Mouse (Mus musculus) heart, adult 18-20 months (tissue): ENCODE results near the gene Olfr169. TPM values are rescaled to one million over a fixed set of nuclear protein-coding genes. Genes with fewer than 3 reads are reported as not detected.
"Not testable (repeated sequence)": the region's sequence is repeated elsewhere in the genome, so short reads cannot be mapped to it uniquely, and the experiment has no call there.

Source experiments
- DNase-seq, 2 experiments: peaks; one replicate each; pipeline ENCODE4 v3.0.0; 2021 to 2022; ENCODE audit warnings: mixed read lengths in 1 of 2
- long read RNA-seq, 2 experiments: library from polyadenylated mRNA; stranded (forward); transcript quantifications; one replicate each; pipeline ENCODE4 v2.0.0; 2021
- total RNA-seq, 2 experiments: library from RNA; stranded (reverse); gene quantifications; 2 replicates each; pipeline ENCODE4 v1.2.3; 2021

The Olfr169 gene
- not detected for total RNA-seq
- long read RNA-seq, experiment 1 = 0 reads
- long read RNA-seq, experiment 2 = 0 reads

DNA sequence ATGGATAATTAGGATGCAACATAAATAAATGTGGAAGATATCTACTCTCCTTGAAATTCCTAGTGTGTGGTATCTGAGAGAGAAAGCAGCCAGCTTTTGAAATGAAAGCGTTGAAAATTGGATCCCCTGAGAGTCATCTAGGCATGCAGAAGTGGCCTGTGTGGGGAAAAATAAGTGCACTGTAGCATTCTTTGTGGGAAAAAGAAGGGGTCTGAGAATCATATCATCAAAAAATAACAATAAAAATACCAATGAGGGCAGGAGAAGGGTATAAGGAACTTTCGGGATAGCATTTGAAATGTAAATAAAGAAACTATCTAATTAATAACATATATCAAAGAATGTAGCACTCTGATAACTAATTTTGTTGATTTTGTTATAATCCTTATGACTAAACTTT is at the start of gene Olfr169:
TSS of gene Olfr169 (minus strand) at position 101 of the 400 bp plus-strand sequence.
- DNase-seq = not testable (repeated sequence)

DNA sequence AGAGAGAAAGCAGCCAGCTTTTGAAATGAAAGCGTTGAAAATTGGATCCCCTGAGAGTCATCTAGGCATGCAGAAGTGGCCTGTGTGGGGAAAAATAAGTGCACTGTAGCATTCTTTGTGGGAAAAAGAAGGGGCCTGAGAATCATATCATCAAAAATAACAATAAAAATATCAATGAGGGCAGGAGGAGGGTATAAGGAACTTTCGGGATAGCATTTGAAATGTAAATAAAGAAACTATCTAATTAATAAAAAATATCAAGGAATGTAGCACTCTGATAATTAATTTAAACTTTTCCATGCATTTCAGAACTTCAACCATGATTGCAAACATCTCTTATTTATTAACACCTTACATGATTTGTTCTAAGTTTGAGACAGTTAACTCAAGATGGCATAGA is 40.2 kb upstream of the Olfr169 start, which contains the start of gene Olfr170:
TSS of gene Olfr170 (minus strand) at position 101 of the 400 bp plus-strand sequence.
- DNase-seq = not testable (repeated sequence)

DNA sequence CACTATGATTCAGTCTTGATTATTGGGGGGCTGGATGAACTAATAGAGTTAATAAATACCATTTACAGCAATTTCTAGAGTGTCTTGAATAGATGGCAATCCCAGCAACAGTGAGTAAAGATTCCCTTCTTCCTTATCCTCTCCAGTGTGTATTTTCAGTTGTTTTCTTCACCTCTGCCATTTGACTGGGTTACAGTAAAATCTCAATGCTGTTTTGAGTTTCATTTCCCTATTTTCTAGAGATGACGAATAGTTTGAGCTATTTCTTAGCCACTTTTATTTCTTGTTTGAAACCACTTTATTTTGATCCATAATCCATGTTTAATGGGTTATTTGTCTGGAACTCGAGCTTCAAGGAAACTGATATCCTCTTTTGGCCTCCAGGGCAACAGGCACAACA is 31.6 kb upstream of the Olfr169 start:
- DNase-seq = no peak

DNA sequence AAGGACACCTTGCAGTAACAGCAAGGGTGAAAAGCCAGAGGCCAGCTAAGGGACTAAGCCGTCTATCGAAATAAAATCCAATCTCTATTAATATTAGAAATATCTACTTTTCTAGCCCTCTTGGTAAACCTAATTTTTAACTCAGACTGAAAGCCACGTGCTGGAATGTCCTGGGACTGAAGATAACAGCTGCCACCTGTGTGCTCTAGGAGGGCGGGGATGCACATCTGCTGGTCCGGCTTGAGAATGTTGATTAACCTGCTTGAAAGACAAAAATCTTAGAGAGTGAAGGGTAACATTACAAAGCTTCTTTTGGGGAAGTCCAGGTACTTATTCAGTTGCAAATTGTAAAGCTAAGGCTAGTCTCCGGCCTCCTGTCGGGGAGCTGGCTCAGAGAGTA is 18.2 kb downstream of the Olfr169 start:
- DNase-seq = not testable (repeated sequence)

DNA sequence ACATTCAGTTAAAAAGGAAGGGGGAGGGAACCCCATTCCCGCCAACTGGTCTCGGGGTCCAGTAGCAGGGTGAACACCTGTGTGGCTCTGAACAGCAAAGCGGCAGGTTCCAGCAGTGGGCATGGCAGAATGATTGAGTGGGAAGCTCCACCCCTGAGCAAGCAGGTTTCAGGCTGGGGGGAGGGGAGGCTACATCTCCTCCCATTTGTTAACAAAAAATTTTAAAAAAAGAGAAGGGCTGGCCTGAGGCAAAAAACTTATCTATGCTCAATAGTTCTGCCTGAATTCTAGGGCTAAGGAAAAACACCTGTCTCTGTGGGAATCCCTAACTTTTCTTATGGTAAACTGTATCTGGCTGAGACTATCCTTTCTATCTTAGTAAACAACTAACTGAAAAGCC is 19.4 kb downstream of the Olfr169 start:
- DNase-seq = not testable (repeated sequence)

DNA sequence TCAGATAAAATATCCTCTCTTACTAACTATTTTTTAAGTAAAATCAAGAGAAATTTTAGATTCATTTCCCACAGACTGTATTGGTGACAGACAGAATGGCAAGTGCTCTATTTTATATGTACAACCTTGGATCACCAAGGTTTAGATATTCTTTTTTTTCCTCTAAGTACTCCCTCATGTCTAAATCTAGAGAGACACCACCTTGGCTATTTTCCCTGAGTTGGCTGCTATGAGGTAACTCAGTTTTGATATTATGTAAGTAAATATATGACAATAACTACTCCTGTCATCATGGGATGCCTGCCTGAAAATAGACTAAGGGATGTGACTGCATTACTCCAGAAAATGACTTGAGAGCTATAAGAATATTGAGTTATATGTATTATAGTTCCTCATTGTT is 36.2 kb downstream of the Olfr169 start, which contains the start of gene Olfr168:
TSS of gene Olfr168 (minus strand) at position 101 of the 400 bp plus-strand sequence.
- DNase-seq = no peak

DNA sequence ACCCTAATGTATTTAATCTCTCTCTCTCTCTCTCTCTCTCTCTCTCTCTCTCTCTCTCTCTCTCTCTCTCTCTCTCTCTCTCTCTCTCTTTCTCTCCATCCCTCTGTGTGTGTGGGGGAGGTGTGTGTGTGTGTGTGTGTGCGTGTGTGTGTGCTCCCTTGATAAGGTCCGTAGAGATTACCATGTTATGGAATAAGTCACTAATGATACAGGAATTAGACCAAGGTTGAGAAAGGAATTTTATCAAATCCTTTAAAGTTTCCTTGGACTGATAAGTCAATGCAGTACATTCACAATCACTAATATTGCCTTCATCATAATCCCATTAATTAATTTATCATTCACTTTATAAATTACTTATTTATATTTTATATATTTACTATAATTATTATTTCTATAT is 49.4 kb downstream of the Olfr169 start, which contains the start of gene Olfr167:
TSS of gene Olfr167 (minus strand) at position 101 of the 400 bp plus-strand sequence.
- no peak for DNase-seq

Other genes with a start within 250 kb of the Olfr169 start
- not detected for gene Olfr165, start 148.7 kb downstream of the Olfr169 start, total RNA-seq
- gene Olfr166, start 88.1 kb downstream of the Olfr169 start, total RNA-seq = not detected
- not detected for gene Olfr167, start 49.5 kb downstream of the Olfr169 start, total RNA-seq
- gene Olfr168, start 36.3 kb downstream of the Olfr169 start, total RNA-seq = not detected
- not detected for gene Olfr170, start 40.1 kb upstream of the Olfr169 start, total RNA-seq
- gene Olfr171, start 58.1 kb upstream of the Olfr169 start, total RNA-seq = not detected
- under 1 TPM in 1 of 2 experiments, not detected in 1; 0.12 TPM for gene Lamp3, start 134.6 kb upstream of the Olfr169 start, total RNA-seq
- 1 to 10 TPM in 1 of 2 experiments, under 1 TPM in 1; 0.42 to 2.1 TPM for gene B3gnt5, start 188.4 kb upstream of the Olfr169 start, total RNA-seq